Mouse (Mus musculus): Measurements from ENCODE around the gene Slc12a4. TPM values are rescaled to one million over a fixed set of nuclear protein-coding genes. Genes with fewer than 3 reads are reported as not detected.

The Slc12a4 gene
- polyA plus RNA-seq, 1 experiment: 36.1 TPM

DNA sequence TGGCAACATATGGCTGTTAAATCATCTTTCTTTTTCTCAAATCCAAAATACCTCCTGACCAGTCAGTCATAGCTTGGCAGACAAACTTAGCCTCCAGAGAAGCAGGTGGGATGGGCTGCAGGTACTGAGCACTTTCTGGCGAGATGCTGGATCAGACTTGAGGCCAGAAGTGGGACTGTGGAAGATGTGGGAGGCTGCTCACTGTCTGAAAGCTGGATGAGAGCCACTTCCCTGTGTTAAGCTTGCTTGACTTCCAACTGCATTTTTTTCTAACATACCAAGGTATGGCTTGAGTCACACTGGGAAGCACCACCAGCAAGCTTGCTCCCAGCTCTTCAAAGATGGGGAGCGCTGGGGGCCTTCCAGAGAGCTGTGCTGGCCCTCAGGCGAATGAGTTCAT lies 40.8 kb downstream of the Slc12a4 start:
- no peak for DNase-seq
- TF ChIP-seq POLR2A (IDR thresholded peaks at IDR 0.05; ENCODE audit: borderline replicate concordance, insufficient read depth, low read length) (no peak), CTCF (IDR thresholded peaks at IDR 0.05; ENCODE audit: borderline replicate concordance, insufficient read depth, low read depth, low read length) (no peak)
- H3K27ac ChIP-seq (ENCODE audit: insufficient read depth, low read length): no peak overlapping the region
- no peaks in the 10 kb centered on the region for H3K27me3 ChIP-seq (ENCODE audit: control insufficient read depth, insufficient read depth, low read length)
- WGBS: 68% methylated on average over 3 of the region's 3 CpGs
- H3K4me1 ChIP-seq (ENCODE audit: control insufficient read depth, insufficient read depth, low read length): peaks cover 10% of the 10 kb centered on the region
- no peak overlapping the region for H3K4me3 ChIP-seq (replicated peaks; ENCODE audit: insufficient read depth, low read depth, low read length)

GRCm38 (mm10) chr8:105919390-105919789 lies 46.5 kb downstream of the Slc12a4 start:
- TF ChIP-seq CTCF (IDR thresholded peaks at IDR 0.05; ENCODE audit: borderline replicate concordance, insufficient read depth, low read depth, low read length): no peak
- TF ChIP-seq POLR2A (IDR thresholded peaks at IDR 0.05; ENCODE audit: borderline replicate concordance, insufficient read depth, low read length): no peak
- no peaks in the 10 kb centered on the region for H3K27me3 ChIP-seq (ENCODE audit: control insufficient read depth, insufficient read depth, low read length)
- no peak overlapping the region for H3K4me3 ChIP-seq (replicated peaks; ENCODE audit: insufficient read depth, low read depth, low read length)
- H3K27ac ChIP-seq (ENCODE audit: insufficient read depth, low read length): no peak overlapping the region
- WGBS: 84% methylated on average over 3 of the region's 3 CpGs
- no peak for DNase-seq
- H3K4me1 ChIP-seq (ENCODE audit: control insufficient read depth, insufficient read depth, low read length): no peaks in the 10 kb centered on the region; the same call in 1 of the 2 replicates

GRCm38 (mm10) chr8:105900941-105901616 lies 64.8 kb downstream of the Slc12a4 start:
- peak overlapping the region; percentile 66 for H3K4me3 ChIP-seq (replicated peaks; ENCODE audit: insufficient read depth, low read depth, low read length)
- no peaks in the 10 kb centered on the region for H3K27me3 ChIP-seq (ENCODE audit: control insufficient read depth, insufficient read depth, low read length)
- DNase-seq: no peak
- WGBS: 28% methylated on average over 16 of the region's 16 CpGs
- TF ChIP-seq CTCF (IDR thresholded peaks at IDR 0.05; ENCODE audit: borderline replicate concordance, insufficient read depth, low read depth, low read length): no peak
- H3K27ac ChIP-seq (ENCODE audit: insufficient read depth, low read length): peak overlapping the region; percentile 94
- H3K4me1 ChIP-seq (ENCODE audit: control insufficient read depth, insufficient read depth, low read length): no peaks in the 10 kb centered on the region

DNA sequence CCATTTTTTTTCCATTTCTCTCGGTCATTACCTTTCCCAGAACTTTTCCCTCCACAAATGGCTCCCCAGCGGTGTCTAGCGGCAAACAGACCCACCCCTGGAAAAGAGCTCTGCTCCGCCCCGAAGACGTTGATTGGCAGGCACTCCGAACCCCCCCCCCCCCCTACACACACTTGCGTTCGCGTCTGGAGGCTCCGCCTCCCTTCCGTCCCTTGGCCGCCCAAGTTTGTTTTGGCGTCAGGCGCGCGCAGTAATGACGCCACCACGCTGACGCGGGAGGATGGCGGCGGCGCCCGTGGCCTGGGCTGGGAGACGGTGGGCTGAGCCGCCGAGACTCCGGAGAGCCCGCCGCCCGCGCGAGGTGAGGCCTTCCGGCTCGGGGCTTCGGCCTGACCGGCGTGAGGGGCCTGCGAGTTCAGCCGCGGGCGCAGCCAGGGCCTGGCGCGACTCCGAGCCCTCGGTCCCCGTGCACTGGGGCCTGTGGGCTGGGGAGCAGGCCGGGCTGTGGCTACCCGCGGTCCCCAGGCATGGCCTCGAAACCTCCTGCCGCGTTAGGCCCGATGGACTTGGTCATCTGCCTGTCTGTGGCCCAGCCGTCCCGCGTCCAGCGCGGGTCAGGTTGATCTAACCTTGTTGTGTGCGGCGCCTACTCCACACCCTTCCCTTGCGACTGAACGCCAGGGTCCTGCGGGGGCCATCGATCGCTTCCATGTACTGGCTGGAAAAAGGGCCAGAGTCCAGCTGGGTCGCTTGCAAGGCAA lies 65.5 kb downstream of the Slc12a4 start, which contains the start of gene Pskh1:
Gene Pskh1 (plus strand): TSS at position 262 of the 761 bp plus-strand sequence.
- WGBS: under 1% methylated on average over 68 of the region's 68 CpGs
- no peak for TF ChIP-seq CTCF (IDR thresholded peaks at IDR 0.05; ENCODE audit: borderline replicate concordance, insufficient read depth, low read depth, low read length)
- TF ChIP-seq POLR2A (IDR thresholded peaks at IDR 0.05; ENCODE audit: borderline replicate concordance, insufficient read depth, low read length): peak; percentile 81
- no peaks in the 10 kb centered on the region for H3K4me1 ChIP-seq (ENCODE audit: control insufficient read depth, insufficient read depth, low read length)
- no peaks in the 10 kb centered on the region for H3K27me3 ChIP-seq (ENCODE audit: control insufficient read depth, insufficient read depth, low read length)
- H3K27ac ChIP-seq (ENCODE audit: insufficient read depth, low read length): peak within 1 kb of the TSS; percentile 94
- H3K4me3 ChIP-seq (replicated peaks; ENCODE audit: insufficient read depth, low read depth, low read length): peak within 1 kb of the TSS; percentile 66
- peak; percentile 93 to 95 for DNase-seq

GRCm38 (mm10) chr8:105897801-105898480 lies 68.0 kb downstream of the Slc12a4 start:
- Histone ChIP-seq H3K27me3 (ENCODE audit: control insufficient read depth, insufficient read depth, low read length) (no peaks in the 10 kb centered on the region), H3K4me1 (ENCODE audit: control insufficient read depth, insufficient read depth, low read length) (no peaks in the 10 kb centered on the region), H3K4me3 (replicated peaks; ENCODE audit: insufficient read depth, low read depth, low read length) (no peak overlapping the region), H3K27ac (ENCODE audit: insufficient read depth, low read length) (no peak overlapping the region)
- TF ChIP-seq POLR2A (IDR thresholded peaks at IDR 0.05; ENCODE audit: borderline replicate concordance, insufficient read depth, low read length) (no peak), CTCF (IDR thresholded peaks at IDR 0.05; ENCODE audit: borderline replicate concordance, insufficient read depth, low read depth, low read length) (no peak)
- no peak for DNase-seq
- 78% methylated on average over 9 of the region's 9 CpGs for WGBS

Other genes starting within 250 kb of the Slc12a4 start
- gene Gfod2, start 207.4 kb downstream of the Slc12a4 start, polyA plus RNA-seq (2012; rRNA removed): 20.7 and 21.4 TPM in 2 replicates
- 30.5 and 32.1 TPM in 2 replicates for gene Ranbp10, start 138.7 kb downstream of the Slc12a4 start, polyA plus RNA-seq (2012; rRNA removed)
- 0.25 and 0.98 TPM in 2 replicates for gene Tsnaxip1, start 138.4 kb downstream of the Slc12a4 start, polyA plus RNA-seq (2012; rRNA removed)
- gene Cenpt, start 112.8 kb downstream of the Slc12a4 start, polyA plus RNA-seq (2012; rRNA removed): 27.8 and 30.8 TPM in 2 replicates
- 52.0 and 53.5 TPM in 2 replicates for gene Thap11, start 111.0 kb downstream of the Slc12a4 start, polyA plus RNA-seq (2012; rRNA removed)
- 104 and 111 TPM in 2 replicates for gene Nutf2, start 105.5 kb downstream of the Slc12a4 start, polyA plus RNA-seq (2012; rRNA removed)
- 75.5 and 81.8 TPM in 2 replicates for gene Edc4, start 85.2 kb downstream of the Slc12a4 start, polyA plus RNA-seq (2012; rRNA removed)
- gene Nrn1l, start 72.5 kb downstream of the Slc12a4 start, polyA plus RNA-seq (2012; rRNA removed): 4.7 and 5.3 TPM in 2 replicates
- 13.6 and 14.1 TPM in 2 replicates for gene Pskh1, start 65.7 kb downstream of the Slc12a4 start, polyA plus RNA-seq (2012; rRNA removed)
- gene Ctrl, start 32.2 kb downstream of the Slc12a4 start, polyA plus RNA-seq (2012; rRNA removed): 2.6 and 3.4 TPM in 2 replicates
- 84.3 and 89.4 TPM in 2 replicates for gene Psmb10, start 27.7 kb downstream of the Slc12a4 start, polyA plus RNA-seq (2012; rRNA removed)
- gene Lcat, start 22.7 kb downstream of the Slc12a4 start, polyA plus RNA-seq (2012; rRNA removed): 106 and 110 TPM in 2 replicates
- gene Dpep3, start 13.3 kb upstream of the Slc12a4 start, polyA plus RNA-seq (2012; rRNA removed): not detected in 2 replicates
- 34.1 and 35.7 TPM in 2 replicates for gene Dus2, start 25.2 kb upstream of the Slc12a4 start, polyA plus RNA-seq (2012; rRNA removed)
- 0.13 TPM in 1 of 2 replicates, not detected in the other for gene Dpep2nb, start 39.9 kb upstream of the Slc12a4 start, polyA plus RNA-seq (2012; rRNA removed)
- 15.2 and 16.0 TPM in 2 replicates for gene Ddx28, start 45.8 kb upstream of the Slc12a4 start, polyA plus RNA-seq (2012; rRNA removed)
- gene Nfatc3, start 92.7 kb upstream of the Slc12a4 start, polyA plus RNA-seq (2012; rRNA removed): 11.1 and 11.6 TPM in 2 replicates
- gene Esrp2, start 170.9 kb upstream of the Slc12a4 start, polyA plus RNA-seq (2012; rRNA removed): 0.05 and 0.10 TPM in 2 replicates
- 12.1 and 13.1 TPM in 2 replicates for gene Pla2g15, start 184.3 kb upstream of the Slc12a4 start, polyA plus RNA-seq (2012; rRNA removed)
- 25.4 and 25.8 TPM in 2 replicates for gene Slc7a6, start 202.8 kb upstream of the Slc12a4 start, polyA plus RNA-seq (2012; rRNA removed)
- 31.6 and 33.7 TPM in 2 replicates for gene Slc7a6os, start 244.8 kb upstream of the Slc12a4 start, polyA plus RNA-seq (2012; rRNA removed)
- 36.0 and 36.1 TPM in 2 replicates for gene Prmt7, start 244.8 kb upstream of the Slc12a4 start, polyA plus RNA-seq (2012; rRNA removed)

Data from cerebellum, adult 2 months (tissue).